Mouse (Mus musculus) bone marrow macrophage, adult 2 months (primary cell): ENCODE data around the gene Cops2.

Source experiments
- CTCF ChIP-seq: IDR thresholded peaks from 2 replicates; pipeline ENCODE4 v1.5.1; 2012; ENCODE audit warnings: low read depth, mild to moderate bottlenecking, low read length, moderate library complexity
- POLR2A ChIP-seq: IDR thresholded peaks from 2 replicates; pipeline ENCODE4 v1.6.1; 2012; ENCODE audit warnings: mild to moderate bottlenecking, low read depth, low read length, borderline replicate concordance

DNA sequence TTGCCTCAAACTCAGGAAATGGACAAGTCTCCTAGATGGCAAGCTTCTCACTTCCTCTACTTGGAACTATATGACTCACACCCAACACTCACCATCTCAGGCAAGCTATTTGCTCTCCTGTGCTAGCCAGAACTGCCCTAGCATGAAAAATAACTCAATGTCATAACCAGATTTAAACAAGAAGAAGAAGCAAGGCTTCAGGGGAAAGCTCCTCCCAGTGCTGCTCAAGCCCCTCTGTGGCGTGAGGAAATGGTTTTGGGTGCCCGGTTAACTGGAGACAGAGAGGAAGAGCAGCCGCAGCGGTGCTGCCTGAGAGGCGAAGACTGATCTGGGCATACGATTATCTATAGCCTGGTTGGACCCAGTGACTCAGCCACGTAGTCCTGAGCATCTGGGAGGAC is 67.5 kb downstream of the Cops2 start:
- TF ChIP-seq CTCF (no peak), POLR2A (no peak)
